Mouse (Mus musculus): ENCODE data around the gene Blcap. TPM values are rescaled to one million over a fixed set of nuclear protein-coding genes. Genes with fewer than 3 reads are reported as not detected.

The Blcap gene
- total and polyA plus RNA-seq, 3 experiments, result 54.3 to 62.4 (median 55.6) TPM

DNA sequence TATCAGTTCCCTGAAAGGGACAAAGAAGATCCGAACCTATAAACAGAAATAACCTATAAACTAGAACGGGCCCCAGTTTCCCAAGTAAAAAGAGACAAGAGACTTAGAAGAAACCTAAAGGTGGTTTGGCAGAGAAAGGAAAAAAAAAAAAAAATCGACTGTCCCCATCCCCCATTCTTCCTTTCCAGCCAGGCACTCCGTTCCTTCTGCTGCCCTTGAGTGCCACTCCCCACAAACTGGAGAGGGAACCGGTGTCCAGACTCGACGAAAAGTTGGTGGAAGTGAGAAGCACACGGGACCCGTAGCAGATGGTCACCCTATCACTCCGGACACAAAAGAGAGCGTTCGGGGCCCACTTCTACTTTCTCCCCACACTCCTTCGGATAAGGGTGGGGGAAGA, 5.6 kb downstream of the Blcap start:
- DNase-seq, result no peak
- intact Hi-C loops (cut with DNase I), result no loop called here
- Histone ChIP-seq H3K36me3 (ENCODE audit: control insufficient read depth, insufficient read depth, low read length) (no peaks in the 10 kb centered on the region; the same call in 1 of the 2 replicates), H3K9ac (ENCODE audit: low read depth, low read length) (peak overlapping the region; percentile 100), H3K27ac (peak overlapping the region; percentile 99), H3K4me3 (peak overlapping the region; percentile 94), H3K79me2 (replicated peaks; ENCODE audit: control insufficient read depth, insufficient read depth, low read length) (peaks cover 4% of the 10 kb centered on the region), H3K27me3 (ENCODE audit: control insufficient read depth, insufficient read depth, low read length) (no peaks in the 10 kb centered on the region), H3K4me1 (ENCODE audit: control insufficient read depth, insufficient read depth, low read length) (peaks cover 4% of the 10 kb centered on the region)
- no peak for TF ChIP-seq POLR2A (IDR thresholded peaks at IDR 0.05; ENCODE audit: insufficient read depth, low read depth, low read length)
- no peak for TF ChIP-seq CTCF (IDR thresholded peaks at IDR 0.05)
- no peak for TF ChIP-seq EP300 (IDR thresholded peaks at IDR 0.05; ENCODE audit: insufficient read depth, low read depth, low read length)
- WGBS, result 3% methylated on average over 13 of the region's 13 CpGs

DNA sequence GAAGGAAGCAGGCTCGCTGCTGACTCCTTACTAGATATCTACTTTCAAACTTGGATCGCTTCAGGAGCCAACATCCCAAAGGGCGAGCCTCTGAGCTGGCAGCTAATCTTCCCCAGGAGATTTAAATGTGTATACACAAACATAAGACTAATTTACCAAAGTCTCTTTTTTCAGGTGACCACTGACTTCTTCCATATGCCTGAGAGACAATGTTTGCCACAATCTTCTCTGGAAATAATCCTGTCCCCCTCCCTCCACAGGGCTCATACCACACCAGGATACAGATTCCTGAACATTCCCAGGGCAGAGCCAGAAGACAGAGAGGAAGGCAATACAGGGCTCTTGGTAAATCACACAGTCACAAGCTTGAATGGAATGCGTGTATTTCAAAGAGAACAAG, 6.4 kb downstream of the Blcap start:
- Histone ChIP-seq H3K36me3 (ENCODE audit: control insufficient read depth, insufficient read depth, low read length) (no peaks in the 10 kb centered on the region; the same call in 1 of the 2 replicates), H3K27ac (no peak overlapping the region), H3K4me3 (no peak overlapping the region), H3K4me1 (ENCODE audit: control insufficient read depth, insufficient read depth, low read length) (peaks cover 4% of the 10 kb centered on the region), H3K79me2 (replicated peaks; ENCODE audit: control insufficient read depth, insufficient read depth, low read length) (peaks cover 4% of the 10 kb centered on the region), H3K9ac (ENCODE audit: low read depth, low read length) (no peak overlapping the region), H3K27me3 (ENCODE audit: control insufficient read depth, insufficient read depth, low read length) (no peaks in the 10 kb centered on the region)
- 48% methylated on average over 4 of the region's 4 CpGs for WGBS
- intact Hi-C loops (cut with DNase I), result no loop called here
- TF ChIP-seq CTCF (IDR thresholded peaks at IDR 0.05), result no peak
- DNase-seq, result no peak

DNA sequence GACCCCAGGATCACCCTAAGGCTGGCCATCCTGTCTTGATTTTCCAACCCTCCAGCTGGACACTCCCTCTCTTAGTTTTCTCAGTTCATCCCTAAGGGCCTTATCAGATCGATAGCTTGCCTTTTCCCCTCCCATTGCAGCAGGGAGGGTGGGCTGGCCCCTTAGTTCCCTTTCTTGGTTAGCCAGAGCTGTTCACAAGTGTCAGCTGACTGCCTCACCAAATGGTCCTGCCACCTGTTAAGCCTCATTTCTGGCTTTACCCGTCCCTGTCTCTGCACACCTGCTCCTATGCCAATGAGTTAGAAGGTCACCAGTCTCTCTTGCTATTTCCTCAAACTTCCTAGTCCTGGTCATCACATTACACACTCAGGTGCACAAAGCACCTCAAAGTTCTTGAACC, 8.0 kb downstream of the Blcap start:
- WGBS, result 51% methylated on average over 2 of the region's 2 CpGs
- Histone ChIP-seq H3K36me3 (ENCODE audit: control insufficient read depth, insufficient read depth, low read length) (no peaks in the 10 kb centered on the region; the same call in 1 of the 2 replicates), H3K4me3 (no peak overlapping the region), H3K79me2 (replicated peaks; ENCODE audit: control insufficient read depth, insufficient read depth, low read length) (peaks cover 4% of the 10 kb centered on the region), H3K4me1 (ENCODE audit: control insufficient read depth, insufficient read depth, low read length) (peaks cover 4% of the 10 kb centered on the region), H3K27me3 (ENCODE audit: control insufficient read depth, insufficient read depth, low read length) (no peaks in the 10 kb centered on the region), H3K27ac (no peak overlapping the region), H3K9ac (ENCODE audit: low read depth, low read length) (no peak overlapping the region)
- DNase-seq, result no peak
- intact Hi-C loops (cut with DNase I), result no loop called here
- TF ChIP-seq POLR2A (IDR thresholded peaks at IDR 0.05; ENCODE audit: insufficient read depth, low read depth, low read length) (no peak), EP300 (IDR thresholded peaks at IDR 0.05; ENCODE audit: insufficient read depth, low read depth, low read length) (no peak), CTCF (IDR thresholded peaks at IDR 0.05) (no peak)

DNA sequence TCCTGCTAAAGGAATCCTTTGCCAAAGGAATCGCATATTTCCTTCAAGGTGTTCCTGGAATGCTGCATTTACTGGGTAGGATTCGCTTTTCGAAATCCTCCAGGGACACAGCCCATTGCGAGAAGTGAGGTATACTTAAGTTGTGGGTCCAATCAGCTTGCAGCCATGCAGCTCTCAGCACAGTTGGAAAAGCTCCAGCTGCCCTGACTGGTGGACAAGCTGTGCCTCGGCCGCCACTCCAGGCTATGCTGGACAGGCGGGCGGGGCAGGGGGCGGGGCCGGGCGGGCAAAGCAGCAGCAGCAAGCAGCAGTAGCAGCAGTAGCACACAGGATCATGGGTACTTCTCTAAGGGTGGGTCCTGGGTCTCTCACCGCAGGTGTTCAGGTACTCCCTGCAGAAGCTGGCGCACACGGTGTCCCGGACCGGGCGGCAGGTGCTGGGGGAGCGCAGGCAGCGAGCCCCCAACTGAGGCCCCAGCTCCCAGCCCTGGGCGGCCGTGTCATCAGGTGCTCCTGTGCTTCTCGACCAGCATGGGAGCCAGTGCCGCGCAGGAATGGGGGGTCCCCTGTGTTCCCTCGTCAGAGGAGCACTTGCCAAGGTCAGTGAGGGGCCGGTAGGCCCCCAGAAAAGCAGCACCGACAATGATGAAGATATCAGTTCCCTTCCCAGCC, 9.8 kb downstream of the Blcap start:
- no peak overlapping the region for H3K9ac ChIP-seq (ENCODE audit: low read depth, low read length)
- H3K27me3 ChIP-seq (ENCODE audit: control insufficient read depth, insufficient read depth, low read length), result no peaks in the 10 kb centered on the region
- no peak for TF ChIP-seq POLR2A (IDR thresholded peaks at IDR 0.05; ENCODE audit: insufficient read depth, low read depth, low read length)
- TF ChIP-seq EP300 (IDR thresholded peaks at IDR 0.05; ENCODE audit: insufficient read depth, low read depth, low read length), result no peak
- no peak for TF ChIP-seq CTCF (IDR thresholded peaks at IDR 0.05)
- H3K4me3 ChIP-seq, result peak overlapping the region; percentile 44
- H3K79me2 ChIP-seq (replicated peaks; ENCODE audit: control insufficient read depth, insufficient read depth, low read length), result peaks cover 4% of the 10 kb centered on the region
- peaks cover 2% of the 10 kb centered on the region for H3K4me1 ChIP-seq (ENCODE audit: control insufficient read depth, insufficient read depth, low read length)
- peak; percentile 75 to 88 for DNase-seq
- no peaks in the 10 kb centered on the region; the same call in 1 of the 2 replicates for H3K36me3 ChIP-seq (ENCODE audit: control insufficient read depth, insufficient read depth, low read length)
- WGBS, result 50% methylated on average over 27 of the region's 27 CpGs
- intact Hi-C loops (cut with DNase I), result no loop called here
- H3K27ac ChIP-seq, result no peak overlapping the region

DNA sequence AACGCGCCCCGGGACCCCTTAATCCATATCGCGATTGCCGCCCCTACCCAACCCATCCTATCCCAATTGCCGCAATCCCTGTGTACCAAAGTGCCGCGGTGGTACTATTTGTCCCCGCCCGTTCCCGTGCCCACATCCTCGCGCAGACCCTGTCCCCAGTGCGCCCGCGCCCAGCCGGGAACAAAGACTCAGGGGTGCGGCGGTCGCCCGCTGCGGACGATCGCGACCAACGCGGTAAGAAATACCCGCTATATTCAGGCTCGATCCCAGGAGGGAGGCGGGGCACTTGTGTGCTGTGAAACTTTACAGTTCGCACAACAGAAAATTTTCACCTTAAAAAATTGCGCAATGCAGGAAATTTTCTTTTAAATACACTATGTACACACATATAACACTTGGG, 10.8 kb downstream of the Blcap start:
- no peak for TF ChIP-seq EP300 (IDR thresholded peaks at IDR 0.05; ENCODE audit: insufficient read depth, low read depth, low read length)
- TF ChIP-seq POLR2A (IDR thresholded peaks at IDR 0.05; ENCODE audit: insufficient read depth, low read depth, low read length), result no peak
- TF ChIP-seq CTCF (IDR thresholded peaks at IDR 0.05), result no peak
- Histone ChIP-seq H3K27me3 (ENCODE audit: control insufficient read depth, insufficient read depth, low read length) (no peaks in the 10 kb centered on the region), H3K36me3 (ENCODE audit: control insufficient read depth, insufficient read depth, low read length) (no peaks in the 10 kb centered on the region; the same call in 1 of the 2 replicates), H3K79me2 (replicated peaks; ENCODE audit: control insufficient read depth, insufficient read depth, low read length) (no peaks in the 10 kb centered on the region; the same call in 1 of the 2 replicates), H3K4me1 (ENCODE audit: control insufficient read depth, insufficient read depth, low read length) (peaks cover 2% of the 10 kb centered on the region), H3K4me3 (peak overlapping the region; percentile 24), H3K9ac (ENCODE audit: low read depth, low read length) (no peak overlapping the region), H3K27ac (no peak overlapping the region)
- intact Hi-C loops (cut with DNase I), result no loop called here
- DNase-seq, result no peak
- WGBS, result 50% methylated on average over 33 of the region's 33 CpGs

DNA sequence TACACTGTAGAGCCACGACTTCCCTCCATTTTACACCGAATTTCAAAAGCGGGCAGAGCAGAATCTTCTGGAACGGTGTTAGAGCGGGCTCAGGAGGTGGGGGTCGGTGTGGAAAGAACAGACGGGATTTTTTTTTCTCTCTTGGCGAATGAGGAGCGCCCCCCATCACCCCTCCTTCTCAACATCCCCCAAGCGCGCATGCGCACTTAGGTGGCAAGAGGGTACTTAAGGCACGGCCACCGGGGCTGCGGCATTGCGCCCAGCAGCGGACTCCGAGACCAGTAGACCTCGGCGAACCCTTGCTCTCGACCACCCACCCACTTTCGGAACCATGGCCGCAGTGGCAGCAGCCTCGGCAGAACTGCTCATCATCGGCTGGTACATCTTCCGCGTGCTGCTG, 11.2 kb downstream of the Blcap start, which contains the start of gene Nnat:
Gene Nnat (plus strand): TSS at position 221 of the 400 bp plus-strand sequence.
- WGBS, result 56% methylated on average over 27 of the region's 27 CpGs
- DNase-seq, result no peak
- no peaks in the 10 kb centered on the region; the same call in 1 of the 2 replicates for H3K79me2 ChIP-seq (replicated peaks; ENCODE audit: control insufficient read depth, insufficient read depth, low read length)
- H3K4me3 ChIP-seq, result peak within 1 kb of the TSS; percentile 44
- H3K27ac ChIP-seq, result no peak within 1 kb of the TSS
- H3K9ac ChIP-seq (ENCODE audit: low read depth, low read length), result no peak within 1 kb of the TSS
- no peaks in the 10 kb centered on the region for H3K27me3 ChIP-seq (ENCODE audit: control insufficient read depth, insufficient read depth, low read length)
- peaks cover 3% of the 10 kb centered on the region for H3K4me1 ChIP-seq (ENCODE audit: control insufficient read depth, insufficient read depth, low read length)
- intact Hi-C loops (cut with DNase I), result no loop called here
- H3K36me3 ChIP-seq (ENCODE audit: control insufficient read depth, insufficient read depth, low read length), result no peaks in the 10 kb centered on the region; the same call in 1 of the 2 replicates
- no peak for TF ChIP-seq POLR2A (IDR thresholded peaks at IDR 0.05; ENCODE audit: insufficient read depth, low read depth, low read length)
